Mouse (Mus musculus): ENCODE measurements at regions not wholly inside any gene's neighbourhood (a gene's known extent, or its start where the extent isn't known, plus 50 kb on each side); places are given as distances from the start of the nearest gene placed in this dataset.
A peak's percentile ranks its signal among the peaks of the same experiment; 100 is the strongest.

DNA sequence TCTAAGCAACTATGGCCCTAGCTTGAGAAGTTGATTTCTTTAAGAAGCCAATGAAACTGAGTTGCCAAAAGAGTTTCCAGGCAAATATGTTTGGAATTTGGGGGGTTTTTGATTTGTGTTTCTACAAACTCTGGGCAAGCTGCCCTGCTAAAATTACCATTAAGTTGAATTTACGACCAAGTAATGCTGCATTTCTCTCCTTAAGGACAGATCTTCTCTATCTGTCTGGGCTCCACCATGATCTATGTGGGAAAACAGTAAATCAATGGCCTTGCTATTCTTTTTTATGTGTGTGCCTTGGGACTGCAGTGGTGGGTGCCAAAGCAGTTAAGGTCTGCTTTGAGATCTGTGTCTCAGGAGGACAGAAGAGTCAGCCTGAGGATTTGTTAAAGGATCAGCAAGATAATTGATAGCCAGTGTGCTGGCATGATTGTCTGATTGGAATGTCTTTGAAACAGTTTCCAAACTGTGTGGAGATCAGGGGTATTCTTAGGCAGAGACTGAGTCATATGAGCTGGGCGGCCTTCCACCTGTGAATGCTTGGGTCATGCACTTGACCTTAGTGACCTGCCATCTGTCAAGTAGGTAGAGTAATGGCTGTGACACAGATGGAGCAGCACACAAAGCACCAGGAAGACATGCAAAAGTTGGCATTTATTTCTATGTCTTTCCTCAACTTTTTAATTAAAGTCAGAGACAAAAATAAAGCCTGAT is 91.1 kb upstream of the Pmch start:
- peak; percentile 73 for DNase-seq (ENCODE audit: low read depth, low spot score)

DNA sequence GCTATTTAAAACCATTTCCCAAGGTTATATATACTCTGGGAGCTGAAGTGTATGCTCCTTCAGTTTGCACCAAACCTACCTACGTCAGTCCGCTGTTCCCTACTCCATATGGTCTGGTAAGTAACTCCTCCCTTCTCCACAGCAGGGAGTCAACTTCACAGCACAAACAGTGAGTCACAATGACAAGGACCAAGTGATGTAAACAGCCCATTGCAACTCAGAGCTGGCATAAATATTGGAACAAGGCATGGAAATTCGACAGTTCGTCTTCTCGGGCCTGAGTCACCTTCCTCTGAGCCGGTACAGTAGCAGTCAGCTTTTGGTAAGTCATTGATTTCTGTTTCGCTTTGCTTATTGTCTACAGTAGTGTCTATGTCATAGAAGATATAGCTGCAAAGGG is 82.2 kb upstream of the Pmch start:
- DNase-seq (ENCODE audit: low read depth, low spot score) = peak; percentile 92

DNA sequence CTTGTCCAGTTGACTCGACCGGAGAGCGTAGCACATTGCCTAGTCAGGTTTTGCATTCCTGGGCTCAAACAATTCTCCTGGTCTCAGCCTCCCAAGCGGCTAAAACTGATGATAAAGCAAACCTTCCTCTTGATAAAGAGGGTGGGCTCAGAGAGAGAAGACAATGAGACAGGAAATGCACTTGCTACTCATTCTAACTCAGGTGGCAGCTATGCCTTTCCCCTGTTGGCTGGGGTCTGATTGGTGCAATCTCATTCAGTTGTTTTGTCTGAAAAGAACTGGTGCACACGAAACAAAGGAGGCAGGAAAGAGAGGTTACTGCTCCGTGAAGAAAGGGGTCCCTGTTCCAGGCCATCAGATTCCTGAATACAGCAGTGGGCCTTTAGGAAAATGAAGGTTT is 80.0 kb upstream of the Pmch start:
- no peak for DNase-seq (ENCODE audit: low read depth, low spot score)

DNA sequence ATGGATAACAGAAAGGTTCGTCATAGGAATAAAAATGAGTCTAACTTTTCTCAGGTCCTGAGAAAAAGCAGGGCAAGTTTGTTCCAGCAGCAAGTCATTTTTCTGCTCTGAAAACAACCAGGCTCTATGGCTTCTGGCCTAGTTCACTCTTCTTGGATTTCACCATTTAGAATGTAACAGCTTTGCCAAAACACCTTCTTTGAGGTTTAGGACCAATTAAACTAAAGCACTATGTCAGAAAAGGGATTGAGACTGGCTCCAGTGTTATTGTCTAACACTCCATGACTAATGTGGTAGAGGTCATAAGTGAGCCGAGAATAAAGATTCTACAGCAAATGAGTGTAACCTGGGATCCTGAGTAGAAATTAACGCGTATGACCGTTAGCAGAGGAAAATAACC is 58.9 kb upstream of the Pmch start:
- DNase-seq (ENCODE audit: low read depth, low spot score) = no peak
